Mouse (Mus musculus): ENCODE measurements around the gene Trim8. TPM values are rescaled to one million over a fixed set of nuclear protein-coding genes. Genes with fewer than 3 reads are reported as not detected.

The Trim8 gene
- total RNA-seq, 4 experiments from 2014 or later, result 103 to 108 (median 104) TPM

DNA sequence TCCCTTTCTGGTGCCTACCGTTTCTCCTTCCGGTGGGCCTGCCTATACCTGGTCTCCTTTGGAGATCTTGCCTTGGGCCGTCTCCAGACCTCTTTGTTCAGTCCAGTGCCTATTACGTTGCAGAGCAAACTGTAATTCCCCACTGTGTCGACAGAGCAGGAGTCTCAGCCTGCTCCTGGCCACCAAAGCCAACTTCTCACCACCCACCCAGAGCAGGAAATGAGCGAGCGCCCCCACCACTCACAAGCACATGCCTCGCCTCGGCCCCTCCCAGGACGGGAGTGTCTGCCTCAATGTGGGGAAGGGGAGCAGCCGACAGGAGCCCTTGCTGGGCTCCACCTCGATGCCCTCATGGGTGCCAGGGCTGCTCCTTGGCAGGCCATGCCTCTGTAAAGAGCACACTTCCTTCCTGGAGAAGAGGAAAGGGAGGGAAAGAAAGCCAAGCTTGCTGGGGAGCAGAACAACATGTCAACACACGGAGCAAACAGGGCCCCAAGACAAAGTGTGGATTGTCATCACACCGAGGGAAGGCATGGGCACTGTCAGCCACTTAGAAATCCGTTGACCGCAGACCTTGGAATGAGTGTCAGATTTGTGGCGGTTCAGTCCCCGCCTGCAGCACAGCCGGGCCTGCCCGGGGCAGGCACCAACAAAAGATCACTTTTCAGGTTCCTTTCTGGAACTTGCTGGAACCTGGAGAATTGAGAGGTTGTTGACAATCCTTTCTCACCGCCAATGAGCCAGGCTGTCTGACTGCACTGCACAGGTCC, 22.0 kb upstream of the Trim8 start:
- no peak for DNase-seq (ENCODE audit: low spot score in 2 of 2)

- DNase-seq (ENCODE audit: low spot score in 2 of 2), result no peak
These were observed 20.7 kb upstream of the Trim8 start for GRCm38 (mm10) chr19:46480624-46481345.

- no peak for DNase-seq (ENCODE audit: low spot score in 2 of 2)
These were observed 20.1 kb upstream of the Trim8 start for GRCm38 (mm10) chr19:46481352-46481751.

DNA sequence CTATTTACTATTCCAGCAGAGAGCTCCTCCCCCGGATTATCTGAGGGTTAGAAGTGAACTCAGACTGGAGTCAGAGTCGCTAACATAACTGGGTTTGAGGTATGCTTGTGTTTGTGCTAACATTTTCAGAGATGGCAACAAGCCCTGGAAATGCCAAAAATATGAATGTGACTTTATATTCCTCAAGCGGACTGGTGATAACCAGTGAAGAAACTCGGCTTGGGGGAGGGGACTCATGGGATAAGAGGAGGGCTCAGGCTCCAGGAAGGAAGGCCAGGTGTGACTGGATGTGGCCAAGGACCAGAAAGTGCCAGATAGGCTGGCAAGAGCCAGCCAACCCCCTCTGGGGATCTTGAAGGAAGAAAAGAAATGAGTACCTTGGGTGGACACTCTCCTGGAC, 19.7 kb upstream of the Trim8 start:
- DNase-seq (ENCODE audit: low spot score in 2 of 2), result no peak

DNA sequence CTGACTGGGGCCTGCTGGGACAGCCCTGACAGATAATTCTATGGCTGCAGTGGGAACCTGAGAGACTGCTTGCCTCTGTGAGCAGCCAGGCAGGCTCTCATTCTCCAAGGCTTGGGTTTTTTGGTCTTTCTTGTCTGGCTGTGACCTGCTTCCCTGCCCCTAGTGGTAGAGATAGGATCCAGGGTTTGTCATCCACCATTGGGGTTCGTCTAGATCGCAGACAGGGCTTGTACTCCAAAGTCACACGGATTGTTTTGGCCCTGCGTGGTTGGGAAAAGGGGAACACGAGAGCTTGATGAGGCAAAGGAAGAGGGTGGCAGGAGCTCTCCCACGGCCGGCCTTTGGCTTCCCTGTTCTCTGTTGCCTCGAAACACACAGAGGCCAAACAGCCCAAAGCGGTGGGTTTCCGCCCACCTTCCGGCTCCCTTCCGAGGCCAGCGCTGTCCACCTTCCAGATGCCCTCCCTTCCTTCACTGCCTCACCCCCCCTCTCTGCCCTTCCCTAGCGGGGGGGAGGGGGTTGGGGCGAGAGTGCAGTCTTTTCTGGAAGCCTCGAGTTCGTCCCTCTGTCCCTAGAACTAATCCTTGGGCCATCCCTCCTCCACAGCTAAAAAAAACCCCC, 18.5 kb upstream of the Trim8 start:
- no peak for DNase-seq (ENCODE audit: low spot score in 2 of 2)

GRCm38 (mm10) chr19:46483701-46484328, 17.7 kb upstream of the Trim8 start:
- DNase-seq (ENCODE audit: low spot score in 2 of 2), result peak in 1 of 2 experiments; percentile 59

DNA sequence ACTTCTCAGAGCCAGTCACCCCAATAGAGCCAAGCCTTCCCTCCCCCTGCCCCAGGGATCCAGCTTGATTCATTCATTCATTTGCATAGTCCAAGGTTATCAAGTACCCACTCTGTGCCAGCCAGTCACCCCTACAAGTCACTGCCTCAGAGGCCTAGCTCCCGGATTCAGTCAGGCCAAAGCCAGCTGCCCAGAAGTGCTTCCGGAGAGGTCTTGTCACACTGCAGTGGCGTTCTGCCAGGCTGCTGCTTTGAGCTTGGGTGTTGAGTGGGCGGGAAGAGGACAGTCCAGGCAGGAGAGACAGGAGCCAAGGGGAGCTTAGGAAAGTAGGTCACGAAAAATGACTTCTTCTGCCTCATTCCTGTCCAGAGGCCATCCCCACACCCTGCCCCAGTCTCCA, 17.0 kb upstream of the Trim8 start:
- DNase-seq (ENCODE audit: low spot score in 2 of 2), result peak in 1 of 2 experiments; percentile 47

DNA sequence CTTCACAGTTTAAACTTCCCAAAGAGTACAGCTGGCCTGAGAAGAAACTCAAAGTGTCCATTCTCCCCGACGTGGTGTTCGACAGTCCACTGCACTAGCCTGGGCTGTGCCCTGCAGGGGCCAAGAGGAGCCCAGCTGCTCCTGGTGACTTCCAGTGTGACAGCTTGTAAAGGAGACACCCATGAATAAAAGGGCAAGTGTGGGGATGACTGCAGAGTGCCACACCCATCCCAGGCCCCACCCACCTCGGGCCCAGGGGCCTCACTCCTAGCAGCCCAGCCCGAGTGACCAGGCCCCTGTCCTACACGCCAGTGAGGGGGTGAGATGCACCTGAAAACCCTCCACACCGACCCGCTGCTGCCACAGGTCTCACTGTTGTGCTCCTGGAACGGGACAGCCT, 15.7 kb upstream of the Trim8 start:
- DNase-seq (ENCODE audit: low spot score in 2 of 2), result no peak

GRCm38 (mm10) chr19:46486709-46487108, 14.8 kb upstream of the Trim8 start:
- DNase-seq (ENCODE audit: low spot score in 2 of 2), result no peak

- no peak for DNase-seq (ENCODE audit: low spot score in 2 of 2)
These were observed 12.1 kb upstream of the Trim8 start for GRCm38 (mm10) chr19:46489448-46489847.

- DNase-seq (ENCODE audit: low spot score in 2 of 2), result no peak
These were observed 10.9 kb upstream of the Trim8 start for GRCm38 (mm10) chr19:46490634-46491033.

- no peak for DNase-seq (ENCODE audit: low spot score in 2 of 2)
These were observed 6.4 kb upstream of the Trim8 start for GRCm38 (mm10) chr19:46495136-46495535.

DNA sequence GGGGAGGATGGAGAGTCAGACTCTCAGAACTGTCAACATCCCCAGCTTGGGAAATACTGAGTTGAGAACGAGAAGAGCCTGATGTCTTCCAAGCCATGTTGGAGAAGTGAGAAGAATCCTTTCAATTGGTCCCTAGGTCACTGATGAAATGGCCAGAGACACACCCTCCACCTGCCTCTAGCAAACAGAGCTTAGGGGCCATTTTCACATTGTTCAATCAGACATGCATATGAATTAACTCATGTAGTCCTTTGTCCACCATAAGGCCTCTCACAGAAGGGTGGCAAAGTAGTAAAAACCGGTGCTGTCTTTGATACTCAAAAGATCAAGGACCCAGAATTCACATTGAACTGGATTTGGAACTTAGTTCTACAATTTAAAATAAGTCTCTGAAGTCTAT, 4.3 kb upstream of the Trim8 start:
- no peak for DNase-seq (ENCODE audit: low spot score in 2 of 2)

GRCm38 (mm10) chr19:46499539-46499835, 2.0 kb upstream of the Trim8 start:
- DNase-seq (ENCODE audit: low spot score in 2 of 2), result no peak

GRCm38 (mm10) chr19:46499836-46500580, 1.5 kb upstream of the Trim8 start:
- DNase-seq (ENCODE audit: low spot score in 2 of 2), result peak; percentile 77 to 99

DNA sequence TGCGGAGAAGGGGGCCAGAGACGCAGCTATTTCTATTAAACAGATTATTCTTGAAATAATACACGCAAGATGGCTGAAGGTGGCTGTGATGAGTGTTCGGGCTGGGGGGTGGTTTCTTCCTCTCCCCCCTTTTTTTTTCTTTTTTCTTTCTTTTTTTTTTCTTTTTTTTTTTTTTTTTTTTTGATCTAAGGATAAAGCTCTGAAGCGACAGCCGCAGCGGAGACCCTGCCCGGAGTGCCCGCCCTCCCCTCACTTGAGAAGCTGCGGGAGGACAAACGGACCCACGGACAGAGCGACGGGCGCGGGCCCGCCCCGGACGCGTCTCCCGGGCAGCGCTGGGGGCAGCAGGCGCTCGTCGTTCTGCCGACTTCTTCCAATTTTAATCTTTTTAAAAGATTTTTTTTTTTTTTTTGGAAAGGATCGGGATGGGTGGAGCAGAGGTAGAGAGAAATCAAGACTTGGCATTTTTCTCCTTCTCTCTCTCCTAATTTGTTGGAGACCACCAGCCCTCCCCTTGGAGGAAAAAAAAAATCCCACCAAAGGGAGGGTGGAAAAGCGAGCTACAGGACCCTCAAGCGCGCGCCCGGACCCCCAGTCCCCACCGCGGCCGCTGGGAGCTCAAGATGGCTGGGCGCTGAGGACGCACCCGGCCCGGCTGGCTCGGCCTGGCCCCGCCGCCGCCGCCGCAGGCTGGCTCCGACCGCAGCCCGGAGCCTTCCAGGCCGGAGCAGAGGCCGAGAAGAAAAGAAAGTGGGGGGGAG, 741 bp upstream of the Trim8 start:
- peak in 1 of 2 experiments; percentile 37 for DNase-seq (ENCODE audit: low spot score in 2 of 2)

DNA sequence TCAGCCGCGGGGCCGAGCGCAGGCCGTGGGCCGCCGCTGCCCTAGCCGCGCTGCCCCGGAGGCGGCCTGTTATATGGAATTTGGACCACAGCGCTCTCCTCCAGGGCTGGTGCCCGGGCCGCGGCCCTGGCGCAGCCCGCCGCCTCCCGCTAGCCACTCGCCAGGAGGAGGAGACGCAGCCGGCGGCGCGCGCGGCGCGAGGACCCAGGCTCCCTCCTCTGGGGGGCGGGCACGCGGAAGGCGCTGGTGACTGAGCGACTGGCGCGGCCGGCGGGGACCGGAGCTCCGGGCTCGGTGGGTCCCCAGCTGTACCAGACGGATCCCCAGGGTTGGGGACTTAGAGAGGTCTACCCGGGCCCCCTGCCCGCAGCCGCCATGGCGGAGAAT, 560 bp downstream of the Trim8 start:
- DNase-seq (ENCODE audit: low spot score in 2 of 2), result peak in 1 of 2 experiments; percentile 78

GRCm38 (mm10) chr19:46502471-46503166, 1.1 kb downstream of the Trim8 start:
- DNase-seq (ENCODE audit: low spot score in 2 of 2), result peak; percentile 70 to 87

DNA sequence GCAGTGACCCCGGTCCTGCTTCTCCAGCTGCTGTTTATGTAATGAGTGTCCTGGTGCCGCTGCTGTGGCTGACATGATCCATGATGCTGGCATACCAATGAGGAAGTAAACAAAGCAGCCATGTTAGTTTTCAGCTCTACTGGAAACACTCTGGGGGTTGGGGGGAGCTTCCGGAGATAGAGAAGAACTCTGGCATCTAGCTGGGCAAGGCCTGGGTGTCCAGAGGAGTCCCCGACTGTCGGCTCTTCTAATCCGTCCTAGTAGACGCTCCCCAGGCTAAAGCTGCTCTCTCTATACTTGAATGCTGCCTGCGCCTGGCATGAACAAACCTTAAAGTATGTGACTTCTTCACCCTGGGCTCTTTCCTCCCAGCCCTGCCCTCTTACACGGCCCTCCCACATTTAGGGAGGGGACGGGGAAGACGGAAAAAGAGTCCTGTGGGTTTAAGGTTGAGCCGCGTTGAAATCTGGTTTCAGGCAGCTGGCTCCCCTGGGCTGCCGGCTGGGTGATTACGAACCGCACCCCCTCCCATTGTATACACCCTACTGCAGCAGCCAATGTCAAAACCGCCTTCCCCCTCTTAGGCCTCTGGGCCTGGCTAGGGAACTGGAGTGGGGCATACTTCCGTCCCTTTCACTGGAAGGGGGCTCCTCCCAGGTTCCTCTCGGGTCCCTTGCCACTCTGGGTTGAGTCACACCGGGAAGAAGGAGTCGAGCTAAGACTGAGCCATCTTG, 2.0 kb downstream of the Trim8 start:
- no peak for DNase-seq (ENCODE audit: low spot score in 2 of 2)
